Comparison of ENCODE assay signal across 9 mouse cellular contexts in the genomic region with DNA sequence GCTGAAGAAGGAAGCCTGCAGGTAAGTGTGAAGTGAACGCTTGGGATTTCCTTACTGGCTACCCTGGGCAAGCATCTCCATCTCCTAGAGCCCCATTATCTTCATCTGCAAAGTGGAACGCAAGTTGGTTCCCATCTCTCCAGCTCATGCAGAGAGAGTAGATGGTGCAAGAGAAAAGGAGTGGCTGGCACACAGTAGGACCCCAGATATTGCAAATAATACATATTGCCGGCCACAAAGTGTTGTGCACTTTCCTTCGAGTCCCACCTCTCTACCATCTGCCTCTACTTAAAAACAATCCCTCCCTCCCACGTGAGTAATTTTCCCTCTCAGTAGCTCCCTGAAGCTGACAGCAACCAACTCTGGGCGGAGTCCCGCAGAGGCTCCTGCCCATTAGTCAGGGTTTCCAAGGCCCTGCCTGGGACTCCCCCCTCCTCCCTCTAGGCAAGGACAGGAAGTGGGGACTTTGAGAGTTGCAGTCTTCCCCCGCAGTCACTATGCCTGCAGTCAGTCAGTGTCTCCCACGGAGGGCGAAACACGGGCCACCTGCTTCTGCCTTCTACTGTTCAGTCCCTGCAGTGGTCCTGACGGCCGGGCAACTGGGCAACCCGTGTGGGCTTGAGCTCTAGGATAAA. TPM values are rescaled to one million over a fixed set of nuclear protein-coding genes. Genes with fewer than 3 reads are reported as not detected.
A peak's percentile ranks its signal among the peaks of the same experiment; 100 is the strongest.
DNase-seq lines count a peak whose midpoint lies in the region; ATAC-seq and TF ChIP-seq lines count a peak whose summit lies in the region.
"Had no signal": no experiment of that assay in that cellular context is flagged by ENCODE, and none has a peak within 500 bp of the region (broad histone marks: within the 10 kb centered on the region; RNA-seq: fewer than 3 reads in every experiment).

No protein-coding gene starts in this region.

- no peaks in the 10 kb centered on the region for H3K79me2 ChIP-seq in heart, adult 2 months (replicated peaks; ENCODE audit: control insufficient read depth, insufficient read depth, low read length)

- H3K36me3 ChIP-seq in heart, adult 2 months (ENCODE audit: control insufficient read depth, insufficient read depth, low read length): no peaks in the 10 kb centered on the region
- H3K36me3 ChIP-seq in intestine, postnatal 0 days (ENCODE audit: control insufficient read depth, insufficient read depth): no peaks in the 10 kb centered on the region

- WGBS in heart, adult 2 months: 25% methylated on average over 14 of the region's 14 CpGs
- WGBS in intestine, postnatal 0 days: 13% methylated on average over 14 of the region's 14 CpGs
- 13% methylated on average over 14 of the region's 14 CpGs for WGBS in lung, adult 2 months

- H3K27ac ChIP-seq in heart, adult 2 months: no peak overlapping the region; the same call in 1 of the 2 replicates
- H3K27ac ChIP-seq in intestine, postnatal 0 days (ENCODE audit: low read depth, low read length): peak overlapping the region; percentile 5; the same call in 1 of the 2 replicates

- intact Hi-C loops in heart, adult 2 months (cut with DNase I): loop anchor here (5.0 kb wide), 1 partner anchor 62 kb away; no protein-coding TSS in a partner anchor

- peak overlapping the region; percentile 52 for H3K4me2 ChIP-seq in intestine, postnatal 0 days (replicated peaks; ENCODE audit: low read depth)

- TF ChIP-seq EP300 in heart, adult 2 months (IDR thresholded peaks at IDR 0.05; ENCODE audit: insufficient read depth, low read depth, low read length): no peak

- TF ChIP-seq POLR2A in heart, adult 2 months (IDR thresholded peaks at IDR 0.05; ENCODE audit: insufficient read depth, low read depth, low read length): peak; percentile 66
- TF ChIP-seq POLR2A in lung, adult 2 months (IDR thresholded peaks at IDR 0.05; ENCODE audit: borderline replicate concordance, extremely low read depth, low read depth, low read length): peak; percentile 74; the same call in 1 of the 2 replicates

- no peak for TF ChIP-seq CTCF in heart, adult 2 months (IDR thresholded peaks at IDR 0.05)
- TF ChIP-seq CTCF in intestine, postnatal 0 days (IDR thresholded peaks at IDR 0.05; ENCODE audit: low read depth): no peak
- no peak for TF ChIP-seq CTCF in lung, adult 2 months (IDR thresholded peaks at IDR 0.05; ENCODE audit: insufficient read depth, low read length)

- no peaks in the 10 kb centered on the region for H3K9me3 ChIP-seq in intestine, postnatal 0 days (ENCODE audit: control insufficient read depth)

- no peak overlapping the region for H3K4me3 ChIP-seq in heart, adult 2 months
- H3K4me3 ChIP-seq in intestine, postnatal 0 days (ENCODE audit: low read depth, low read length): peak overlapping the region; percentile 21
- H3K4me3 ChIP-seq in lung, adult 2 months (replicated peaks; ENCODE audit: extremely low read depth, low read depth, low read length): peak overlapping the region; percentile 38

- DNase-seq in Muller cell, postnatal 12 days (ENCODE audit: inconsistent ontology term): peak; percentile 76
- peak; percentile 77 for DNase-seq in embryo, embryonic 9.5 days (ENCODE audit: extremely low spot score)
- peak; percentile 64 to 79 for DNase-seq in heart, adult 2 months
- DNase-seq in lung, adult 2 months: peak; percentile 61
- DNase-seq in ovary, adult 18-20 months (ENCODE audit: low spot score): peak; percentile 78
- peak; percentile 77 for DNase-seq in urinary bladder, postnatal 14 days (ENCODE audit: low spot score)
- no peak for DNase-seq in right cerebral cortex, postnatal 14 days

- H3K27me3 ChIP-seq in heart, adult 2 months (ENCODE audit: control insufficient read depth, insufficient read depth, low read length): no peaks in the 10 kb centered on the region
- H3K27me3 ChIP-seq in intestine, postnatal 0 days (replicated peaks; ENCODE audit: control insufficient read depth, insufficient read depth, low read length): no peaks in the 10 kb centered on the region

- no peak overlapping the region for H3K9ac ChIP-seq in heart, adult 2 months (ENCODE audit: low read depth, low read length)
- H3K9ac ChIP-seq in intestine, postnatal 0 days (ENCODE audit: low read depth, low read length): no peak overlapping the region; the same call in 1 of the 2 replicates

- no peaks in the 10 kb centered on the region for H3K4me1 ChIP-seq in heart, adult 2 months (ENCODE audit: control insufficient read depth, insufficient read depth, low read length)
- 0 out of 2 replicates have a peak, but pooled peaks cover 2% of the 10 kb centered on the region for H3K4me1 ChIP-seq in intestine, postnatal 0 days (replicated peaks; ENCODE audit: control insufficient read depth, insufficient read depth, low read length)
- H3K4me1 ChIP-seq in lung, adult 2 months (ENCODE audit: control insufficient read depth, insufficient read depth, low read length): no peaks in the 10 kb centered on the region; the same call in 1 of the 2 replicates

- peak; percentile 73 for ATAC-seq in intestine, postnatal 0 days

RNA-seq across cellular contexts. Expression of gene 1700122O11Rik, which starts 1.3 kb away (rescaled TPM):
- not detected for total RNA-seq in heart, adult 2 months (2021)
- not detected in 2 replicates for polyA plus RNA-seq in heart, adult 2 months (2012; rRNA removed)
- not detected in 2 replicates for polyA plus RNA-seq in intestine, postnatal 0 days (2015; fragmentation: Nextera tagmentation; extraction: Ambion mirVana)
- not detected in 2 replicates for polyA plus RNA-seq in lung, adult 2 months (2012; rRNA removed)
- polyA plus RNA-seq: erythroblast, embryonic 14.5 days had no signal

RNA-seq across cellular contexts. Expression of gene 1700067P10Rik, which starts 49.8 kb away (rescaled TPM):
- not detected for total RNA-seq in heart, adult 2 months (2021)
- not detected in 2 replicates for polyA plus RNA-seq in heart, adult 2 months (2012; rRNA removed)
- polyA plus RNA-seq in intestine, postnatal 0 days (2015; fragmentation: Nextera tagmentation; extraction: Ambion mirVana): not detected in 2 replicates
- not detected in 2 replicates for polyA plus RNA-seq in lung, adult 2 months (2012; rRNA removed)
